Mouse (Mus musculus) erythroblast, embryonic 14.5 days (primary cell): ENCODE results near the gene BC067074. TPM values are rescaled to one million over a fixed set of nuclear protein-coding genes. Genes with fewer than 3 reads are reported as not detected.

Experiments used
- H3K27me3 ChIP-seq: 2 replicates; pipeline ENCODE4 v1.6.1; 2012; ENCODE audit warnings: inconsistent platforms; ENCODE audit not compliant: control insufficient read depth
- H3K36me3 ChIP-seq: 2 replicates; pipeline ENCODE4 v1.6.1; 2012; ENCODE audit warnings: mild to moderate bottlenecking, inconsistent platforms; ENCODE audit not compliant: control insufficient read depth
- H3K4me1 ChIP-seq: 2 replicates; pipeline ENCODE4 v1.6.1; 2012; ENCODE audit warnings: inconsistent platforms; ENCODE audit not compliant: control insufficient read depth
- H3K4me3 ChIP-seq: replicated peaks from 2 replicates; pipeline ENCODE3; 2012; ENCODE audit warnings: moderate library complexity, mild to moderate bottlenecking, inconsistent platforms
- H3K9me3 ChIP-seq: 2 replicates; pipeline ENCODE4 v1.6.1; 2012; ENCODE audit warnings: low read length, inconsistent platforms, mixed read lengths; ENCODE audit not compliant: control insufficient read depth
- GATA1 ChIP-seq: IDR thresholded peaks from 2 replicates; pipeline ENCODE4 v1.6.1; 2012; ENCODE audit warnings: low read length, inconsistent platforms, mixed read lengths
- TAL1 ChIP-seq: IDR thresholded peaks from 3 replicates; pipeline ENCODE4 v1.6.1; 2012; ENCODE audit warnings: low read length, inconsistent platforms, mixed read lengths
- polyA plus RNA-seq: library from polyadenylated mRNA; stranded (reverse); fragments of >175 nt; gene quantifications from 2 replicates; pipeline ENCODE4 v1.2.3, GENCODE M21; 2012

The BC067074 gene
- polyA plus RNA-seq, 1 experiment = not detected

DNA sequence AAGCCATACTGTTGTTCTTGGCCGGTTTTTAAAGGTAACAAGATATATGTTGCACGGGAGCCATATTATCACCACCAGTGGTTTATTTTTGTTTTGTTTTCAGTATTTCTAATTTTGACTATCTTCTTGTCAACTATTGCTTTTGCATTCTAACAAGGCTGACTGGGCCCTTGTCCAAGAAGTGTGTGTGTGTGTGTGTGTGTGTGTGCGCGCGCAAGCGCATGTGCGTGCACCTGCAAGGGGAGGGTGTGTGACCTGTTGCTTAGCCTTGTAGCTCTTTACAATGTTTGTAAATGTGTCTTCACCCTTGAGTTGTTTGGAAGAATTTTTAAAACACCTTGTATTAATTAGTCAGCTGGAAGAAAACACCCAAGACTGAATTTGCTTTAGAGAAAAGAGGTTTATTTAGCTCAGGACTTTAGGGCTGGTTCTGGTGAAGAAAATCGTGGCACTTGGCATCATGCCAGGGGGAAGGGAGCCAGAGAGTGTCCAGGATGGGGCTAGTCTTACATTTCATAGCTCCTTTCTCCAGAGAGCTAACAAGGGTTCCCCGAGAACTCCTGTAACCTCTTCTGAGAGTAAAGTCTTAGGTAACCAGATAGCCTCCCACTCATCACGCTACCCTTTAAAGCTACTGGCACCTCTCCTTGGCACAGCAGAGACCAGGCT is 3.0 kb downstream of the BC067074 start:
- Histone ChIP-seq H3K9me3 (no peaks in the 10 kb centered on the region), H3K4me1 (no peaks in the 10 kb centered on the region; the same call in 1 of the 2 replicates), H3K4me3 (no peak overlapping the region), H3K36me3 (no peaks in the 10 kb centered on the region), H3K27me3 (peaks cover 26% of the 10 kb centered on the region)
- no peak for TF ChIP-seq TAL1
- no peak for TF ChIP-seq GATA1

DNA sequence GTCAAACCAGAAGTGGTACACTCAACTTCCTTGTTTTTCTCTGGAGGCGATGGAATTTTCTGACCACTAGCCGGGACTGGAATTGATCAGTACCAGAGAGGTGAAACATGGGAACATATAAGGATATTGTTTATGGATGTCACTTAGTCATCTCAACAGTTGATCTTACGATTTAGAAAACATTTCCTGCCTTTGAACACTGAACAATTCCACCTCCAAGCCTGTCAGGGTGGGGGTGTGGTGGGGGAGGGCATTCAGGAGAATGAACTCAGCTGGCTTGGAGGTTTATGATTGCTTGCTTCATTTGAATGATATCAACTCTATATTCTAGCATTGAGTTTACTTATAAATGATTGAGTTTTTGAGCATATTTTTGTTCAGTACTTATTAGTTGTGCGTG is 13.6 kb downstream of the BC067074 start:
- no peaks in the 10 kb centered on the region for H3K36me3 ChIP-seq
- no peaks in the 10 kb centered on the region for H3K4me1 ChIP-seq
- H3K9me3 ChIP-seq = peaks cover 10% of the 10 kb centered on the region

DNA sequence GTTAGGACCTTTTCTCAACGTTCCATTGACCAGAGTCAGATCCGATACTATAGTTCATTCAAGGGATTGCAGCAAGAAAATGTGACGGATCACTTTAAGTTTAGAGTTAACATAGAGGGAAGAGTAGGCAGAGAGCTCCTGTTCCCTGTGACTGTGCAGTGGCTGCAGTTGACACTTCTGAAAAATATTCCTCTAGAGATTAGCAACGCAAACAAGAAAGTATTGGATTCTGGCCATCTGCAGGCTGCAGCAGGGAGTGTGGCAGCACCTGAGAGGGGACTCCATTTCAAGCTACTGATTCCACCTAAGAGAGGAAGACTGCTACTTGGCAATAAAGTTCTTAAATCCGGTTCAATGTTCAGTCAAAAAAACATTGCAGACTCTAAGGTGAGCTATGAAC is 26.6 kb downstream of the BC067074 start:
- Histone ChIP-seq H3K27me3 (no peaks in the 10 kb centered on the region), H3K36me3 (no peaks in the 10 kb centered on the region), H3K9me3 (no peaks in the 10 kb centered on the region), H3K4me1 (no peaks in the 10 kb centered on the region), H3K4me3 (no peak overlapping the region)
- no peak for TF ChIP-seq TAL1
- TF ChIP-seq GATA1 = no peak

More for the DNA sequence above, 13.6 kb downstream of the BC067074 start:
- no peak overlapping the region for H3K4me3 ChIP-seq
- TF ChIP-seq GATA1 (no peak), TAL1 (no peak)
- no peaks in the 10 kb centered on the region for H3K27me3 ChIP-seq

- Histone ChIP-seq H3K4me3 (no peak overlapping the region), H3K9me3 (no peaks in the 10 kb centered on the region)
- no peak for TF ChIP-seq GATA1
- no peak for TF ChIP-seq TAL1
Measured at GRCm38 (mm10) chr13:113321972-113322371, 29.0 kb downstream of the BC067074 start.

DNA sequence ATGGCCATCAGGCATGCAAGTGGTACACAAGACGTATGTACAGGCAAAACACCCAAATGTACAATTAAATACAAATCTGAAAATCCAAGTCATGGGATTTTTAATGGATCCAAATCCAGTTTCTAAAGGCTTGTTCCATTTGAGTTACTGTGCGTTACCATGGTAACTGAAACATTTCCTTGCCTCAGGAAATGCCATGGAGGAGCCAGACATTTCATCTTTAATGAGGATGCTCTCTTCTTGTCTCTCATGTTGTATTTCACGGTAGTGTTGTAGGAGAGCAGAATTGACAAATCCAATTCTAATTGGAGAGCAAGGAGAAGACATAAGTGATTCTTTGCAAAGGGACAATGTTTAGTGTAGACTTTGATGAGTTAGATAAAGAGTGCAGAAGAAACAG is 31.3 kb downstream of the BC067074 start:
- no peaks in the 10 kb centered on the region for H3K9me3 ChIP-seq
- no peak for TF ChIP-seq GATA1
- no peak for TF ChIP-seq TAL1
- no peaks in the 10 kb centered on the region for H3K27me3 ChIP-seq
- no peaks in the 10 kb centered on the region for H3K36me3 ChIP-seq
- no peaks in the 10 kb centered on the region for H3K4me1 ChIP-seq
- H3K4me3 ChIP-seq = no peak overlapping the region

More at GRCm38 (mm10) chr13:113321972-113322371, 29.0 kb downstream of the BC067074 start:
- no peaks in the 10 kb centered on the region for H3K27me3 ChIP-seq
- H3K4me1 ChIP-seq = no peaks in the 10 kb centered on the region
- no peaks in the 10 kb centered on the region for H3K36me3 ChIP-seq

GRCm38 (mm10) chr13:113325678-113326077 is 32.7 kb downstream of the BC067074 start:
- no peaks in the 10 kb centered on the region for H3K9me3 ChIP-seq
- no peak for TF ChIP-seq TAL1
- no peak for TF ChIP-seq GATA1
- H3K27me3 ChIP-seq = no peaks in the 10 kb centered on the region
- H3K4me1 ChIP-seq = no peaks in the 10 kb centered on the region
- H3K4me3 ChIP-seq = no peak overlapping the region
- no peaks in the 10 kb centered on the region for H3K36me3 ChIP-seq

GRCm38 (mm10) chr13:113332256-113332655 is 39.3 kb downstream of the BC067074 start:
- no peaks in the 10 kb centered on the region for H3K9me3 ChIP-seq
- H3K4me1 ChIP-seq = no peaks in the 10 kb centered on the region
- no peaks in the 10 kb centered on the region for H3K36me3 ChIP-seq
- no peak for TF ChIP-seq GATA1
- no peak for TF ChIP-seq TAL1
- no peak overlapping the region for H3K4me3 ChIP-seq
- no peaks in the 10 kb centered on the region for H3K27me3 ChIP-seq

DNA sequence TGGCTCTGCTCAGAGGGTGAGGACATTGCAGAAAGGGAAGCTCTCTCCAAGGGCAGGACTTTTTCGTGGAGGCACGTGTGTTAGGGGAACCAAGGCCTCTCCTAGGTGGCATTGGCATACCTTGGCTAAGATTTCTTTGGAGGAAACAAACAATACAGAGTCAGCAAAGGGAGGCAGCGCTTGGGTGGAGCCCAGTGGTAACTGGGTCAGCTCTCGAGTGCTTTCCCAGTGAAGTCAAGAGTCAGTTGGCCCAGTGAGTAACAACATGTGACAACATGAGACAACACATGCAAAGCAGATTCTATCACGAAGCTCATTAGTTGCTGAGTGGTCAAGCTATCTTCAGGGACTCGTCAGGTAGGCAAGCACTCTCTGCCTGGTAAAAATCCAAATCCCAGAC is 40.4 kb downstream of the BC067074 start:
- TF ChIP-seq GATA1 = no peak
- no peak for TF ChIP-seq TAL1
- Histone ChIP-seq H3K4me3 (no peak overlapping the region), H3K36me3 (no peaks in the 10 kb centered on the region), H3K4me1 (no peaks in the 10 kb centered on the region), H3K27me3 (no peaks in the 10 kb centered on the region), H3K9me3 (no peaks in the 10 kb centered on the region)

DNA sequence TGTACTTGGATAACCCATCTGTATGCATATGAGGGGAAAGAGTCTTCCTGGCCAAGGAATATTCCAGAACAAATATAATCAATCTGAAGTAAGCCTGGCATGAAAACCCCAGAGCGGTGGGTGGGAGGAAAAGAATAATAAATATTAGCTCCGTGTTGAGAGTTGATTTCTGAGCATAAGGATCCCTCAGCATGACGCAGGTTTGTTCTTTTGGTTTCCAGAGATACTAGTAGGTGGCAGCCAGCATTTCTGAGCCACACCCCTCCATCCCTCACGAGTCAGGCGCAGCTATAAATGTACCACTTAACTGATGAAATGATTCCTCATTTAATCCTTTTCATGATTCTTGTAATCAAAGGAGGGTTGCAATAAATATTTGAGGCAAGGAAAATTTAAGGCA is 41.0 kb downstream of the BC067074 start:
- H3K9me3 ChIP-seq = no peaks in the 10 kb centered on the region
- H3K4me1 ChIP-seq = no peaks in the 10 kb centered on the region
- no peaks in the 10 kb centered on the region for H3K36me3 ChIP-seq
- H3K4me3 ChIP-seq = no peak overlapping the region
- no peak for TF ChIP-seq GATA1
- no peak for TF ChIP-seq TAL1
- no peaks in the 10 kb centered on the region for H3K27me3 ChIP-seq

DNA sequence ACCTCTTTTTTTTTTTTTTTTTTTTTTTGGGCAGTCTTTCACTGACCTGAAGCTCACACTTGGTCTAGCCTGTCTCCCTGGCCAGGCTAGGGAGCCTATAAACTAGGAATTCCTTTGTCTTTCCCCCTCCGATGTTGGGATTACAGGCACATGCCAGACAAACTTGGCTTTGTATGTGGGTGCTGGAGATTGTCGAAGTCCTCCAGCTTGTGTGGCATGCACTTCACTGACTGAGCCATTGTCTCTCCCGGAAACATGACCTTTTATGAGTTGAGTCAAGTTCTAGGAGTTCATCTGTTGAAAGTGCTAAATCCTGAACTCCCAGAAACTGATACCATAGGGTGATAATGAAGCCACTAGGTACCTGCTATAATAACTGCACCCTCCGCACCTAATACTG is 41.8 kb downstream of the BC067074 start:
- H3K27me3 ChIP-seq = no peaks in the 10 kb centered on the region
- no peaks in the 10 kb centered on the region for H3K36me3 ChIP-seq
- no peak for TF ChIP-seq TAL1
- TF ChIP-seq GATA1 = no peak
- no peaks in the 10 kb centered on the region for H3K4me1 ChIP-seq
- no peak overlapping the region for H3K4me3 ChIP-seq
- no peaks in the 10 kb centered on the region for H3K9me3 ChIP-seq
